Mouse (Mus musculus) E14TG2a.4 (cell line): ENCODE measurements around the gene Eef2.

ENCODE experiments used
- CTCF ChIP-seq: conservative IDR thresholded peaks from 2 replicates; pipeline ENCODE4 v1.5.1; 2014; ENCODE audit warnings: low read length
- POU5F1 ChIP-seq: IDR thresholded peaks from 2 replicates; pipeline ENCODE4 v1.6.1; 2014; ENCODE audit warnings: low read length, borderline replicate concordance

GRCm38 (mm10) chr10:81197305-81197704 lies 20.9 kb downstream of the Eef2 start:
- TF ChIP-seq CTCF (no peak), POU5F1 (no peak)
